Mouse (Mus musculus) frontal cortex, postnatal 36 days (tissue): ENCODE measurements around the gene Nup50.

Source experiments
- DNase-seq, 2 experiments: peaks; one replicate each; pipeline ENCODE4 v3.0.0; 2022; ENCODE audit warnings: low spot score in 2 of 2

Gene Nup50

GRCm38 (mm10) chr15:84953259-84953658 lies 30.0 kb downstream of the Nup50 start:
- DNase-seq, result no peak

GRCm38 (mm10) chr15:84957851-84958250 lies 34.6 kb downstream of the Nup50 start:
- DNase-seq, result peak; percentile 70 to 71

- no peak for DNase-seq
Measured at GRCm38 (mm10) chr15:84958331-84958730, 35.1 kb downstream of the Nup50 start.

- no peak for DNase-seq
Measured at GRCm38 (mm10) chr15:84959891-84960290, 36.7 kb downstream of the Nup50 start.

- peak; percentile 79 for DNase-seq
Measured at GRCm38 (mm10) chr15:84960692-84961091, 37.5 kb downstream of the Nup50 start.

- no peak for DNase-seq
Measured at GRCm38 (mm10) chr15:84962518-84962917, 39.3 kb downstream of the Nup50 start.

- DNase-seq, result no peak
Measured at GRCm38 (mm10) chr15:84964771-84965170, 41.6 kb downstream of the Nup50 start.

- no peak for DNase-seq
Measured at GRCm38 (mm10) chr15:84965575-84966360, 42.6 kb downstream of the Nup50 start.

GRCm38 (mm10) chr15:84968534-84968933 lies 45.3 kb downstream of the Nup50 start:
- DNase-seq, result no peak

- DNase-seq, result no peak
Measured at GRCm38 (mm10) chr15:84972860-84973543, 49.8 kb downstream of the Nup50 start.

- DNase-seq, result no peak
Measured at GRCm38 (mm10) chr15:84973544-84973871, 50.3 kb downstream of the Nup50 start.

GRCm38 (mm10) chr15:84975729-84976128 lies 52.5 kb downstream of the Nup50 start:
- peak; percentile 76 to 78 for DNase-seq

GRCm38 (mm10) chr15:84981609-84982313 lies 58.5 kb downstream of the Nup50 start:
- no peak for DNase-seq

- DNase-seq, result no peak
Measured at GRCm38 (mm10) chr15:84982888-84983287, 59.7 kb downstream of the Nup50 start.

GRCm38 (mm10) chr15:84983721-84984120 lies 60.5 kb downstream of the Nup50 start:
- DNase-seq, result no peak

GRCm38 (mm10) chr15:84985516-84986160 lies 62.4 kb downstream of the Nup50 start:
- no peak for DNase-seq

- DNase-seq, result no peak
Measured at GRCm38 (mm10) chr15:84986171-84987019, 63.2 kb downstream of the Nup50 start.

GRCm38 (mm10) chr15:84987020-84987815 lies 64.0 kb downstream of the Nup50 start:
- DNase-seq, result no peak

- DNase-seq, result peak; percentile 84 to 86
Measured at GRCm38 (mm10) chr15:84987874-84988825, 64.9 kb downstream of the Nup50 start, which contains the start of gene 5031439G07Rik. TSS of gene 5031439G07Rik (minus strand) at chr15:84988551.
